In genomic region chr4:62640496-62641229, GRCm38 (mm10) we compare ENCODE assay signal across 11 mouse cellular contexts.
A peak's percentile ranks its signal among the peaks of the same experiment; 100 is the strongest.
DNase-seq lines count a peak whose midpoint lies in the region; ATAC-seq and TF ChIP-seq lines count a peak whose summit lies in the region.
"Had no signal": no experiment of that assay in that cellular context is flagged by ENCODE, and none has a peak within 500 bp of the region (broad histone marks: within the 10 kb centered on the region; RNA-seq: fewer than 3 reads in every experiment).

No protein-coding gene starts in this region.

- no peak for DNase-seq in heart, adult 8-10 months (ENCODE audit: low spot score)
- DNase-seq in lung, embryonic 14.5 days: no peak
- DNase-seq in lung, adult 18-20 months: no peak
- no peak for DNase-seq in intestine, embryonic 14.5 days (ENCODE audit: low spot score)
- DNase-seq in right cerebral cortex, postnatal 14 days: no peak
- no peak for DNase-seq in urinary bladder, adult 18-20 months (ENCODE audit: low spot score in 2 of 2)
- DNase-seq: cerebellum, adult 11 months; kidney, adult 11 months had no signal

- TF ChIP-seq CTCF in lung, embryonic 14.5 days (IDR thresholded peaks at IDR 0.05; ENCODE audit: low read depth): peak; percentile 26; the same call in 1 of the 2 replicates

- 56% methylated on average over 15 of the region's 15 CpGs for WGBS in heart, embryonic 13.5 days
- 54% methylated on average over 15 of the region's 15 CpGs for WGBS in lung, embryonic 14.5 days
- WGBS in intestine, embryonic 14.5 days: 59% methylated on average over 15 of the region's 15 CpGs
- WGBS in neural tube, embryonic 15.5 days: 73% methylated on average over 15 of the region's 15 CpGs

- H3K9me3 ChIP-seq in heart, embryonic 13.5 days: no peaks in the 10 kb centered on the region
- no peaks in the 10 kb centered on the region for H3K9me3 ChIP-seq in lung, embryonic 14.5 days (ENCODE audit: low read depth, low read length)
- no peaks in the 10 kb centered on the region for H3K9me3 ChIP-seq in intestine, embryonic 14.5 days (ENCODE audit: control insufficient read depth, low read length)
- no peaks in the 10 kb centered on the region for H3K9me3 ChIP-seq in neural tube, embryonic 15.5 days (replicated peaks)

- peak overlapping the region; percentile 50; the same call in 1 of the 2 replicates for H3K9ac ChIP-seq in heart, embryonic 13.5 days
- H3K9ac ChIP-seq in lung, embryonic 14.5 days: no peak overlapping the region
- H3K9ac ChIP-seq in intestine, embryonic 14.5 days (ENCODE audit: low read length): no peak overlapping the region
- H3K9ac ChIP-seq in neural tube, embryonic 15.5 days (replicated peaks): no peak overlapping the region

- H3K4me2 ChIP-seq in heart, embryonic 13.5 days: no peak overlapping the region
- H3K4me2 ChIP-seq in lung, embryonic 14.5 days: no peak overlapping the region
- H3K4me2 ChIP-seq in intestine, embryonic 14.5 days (ENCODE audit: low read length): no peak overlapping the region
- H3K4me2 ChIP-seq in neural tube, embryonic 15.5 days: no peak overlapping the region

- peaks cover 79% of the 10 kb centered on the region for H3K4me1 ChIP-seq in heart, embryonic 13.5 days
- H3K4me1 ChIP-seq in lung, embryonic 14.5 days (ENCODE audit: insufficient read depth): peaks cover 12% of the 10 kb centered on the region
- peaks cover 13% of the 10 kb centered on the region for H3K4me1 ChIP-seq in intestine, embryonic 14.5 days (replicated peaks; ENCODE audit: control insufficient read depth, insufficient read depth, low read length)
- H3K4me1 ChIP-seq in neural tube, embryonic 15.5 days: peaks cover 21% of the 10 kb centered on the region

- H3K4me3 ChIP-seq in heart, embryonic 13.5 days: no peak overlapping the region
- no peak overlapping the region for H3K4me3 ChIP-seq in lung, embryonic 14.5 days (ENCODE audit: low read depth, low read length)
- no peak overlapping the region for H3K4me3 ChIP-seq in intestine, embryonic 14.5 days (ENCODE audit: low read depth, low read length)
- H3K4me3 ChIP-seq in neural tube, embryonic 15.5 days (replicated peaks): no peak overlapping the region

- peaks cover 14% of the 10 kb centered on the region for H3K36me3 ChIP-seq in heart, embryonic 13.5 days
- H3K36me3 ChIP-seq in lung, embryonic 14.5 days (ENCODE audit: insufficient read depth): peaks cover 16% of the 10 kb centered on the region; the same call in 1 of the 2 replicates
- no peaks in the 10 kb centered on the region for H3K36me3 ChIP-seq in intestine, embryonic 14.5 days (ENCODE audit: control insufficient read depth, insufficient read depth, low read length)
- H3K36me3 ChIP-seq in neural tube, embryonic 15.5 days: no peaks in the 10 kb centered on the region

- peaks cover 52% of the 10 kb centered on the region for H3K27me3 ChIP-seq in heart, embryonic 13.5 days (replicated peaks)
- H3K27me3 ChIP-seq in lung, embryonic 14.5 days (ENCODE audit: insufficient read depth, low read length): no peaks in the 10 kb centered on the region
- no peaks in the 10 kb centered on the region for H3K27me3 ChIP-seq in intestine, embryonic 14.5 days (replicated peaks; ENCODE audit: control insufficient read depth, insufficient read depth, low read length)
- H3K27me3 ChIP-seq in neural tube, embryonic 15.5 days (replicated peaks): no peaks in the 10 kb centered on the region

- H3K27ac ChIP-seq in heart, embryonic 13.5 days (replicated peaks): peak overlapping the region; percentile 91
- peak overlapping the region; percentile 27; the same call in 1 of the 2 replicates for H3K27ac ChIP-seq in lung, embryonic 14.5 days (ENCODE audit: low read depth)
- peak overlapping the region; percentile 40; the same call in 1 of the 2 replicates for H3K27ac ChIP-seq in intestine, embryonic 14.5 days (ENCODE audit: low read depth)
- H3K27ac ChIP-seq in neural tube, embryonic 15.5 days (replicated peaks): 0 out of 2 replicates have a peak overlapping the region, but pooled peaks have one; percentile 9

- ATAC-seq in heart, embryonic 13.5 days (ENCODE audit: extremely low read depth, insufficient number of reproducible peaks, low FRiP score, low TSS enrichment): no peak
- ATAC-seq in lung, embryonic 14.5 days (ENCODE audit: insufficient read depth): no peak
- ATAC-seq in intestine, embryonic 14.5 days (replicated peaks; ENCODE audit: low FRiP score, low TSS enrichment, low read depth): no peak
- no peak for ATAC-seq in neural tube, embryonic 15.5 days (ENCODE audit: low FRiP score)
- ATAC-seq: CD4-positive, CD25-positive, alpha-beta regulatory T cell, adult 4 months had no signal

Comparison
In these comparisons a context has a peak if more than half of its experiments do, and no peak if none do; other contexts are left out.
1. H3K27ac ChIP-seq: peak in every context shown above with its lines; median percentile 91 in heart, embryonic 13.5 days; 40 in intestine, embryonic 14.5 days; 27 in lung, embryonic 14.5 days; 9 in neural tube, embryonic 15.5 days.